Mouse (Mus musculus) ES-Bruce4 (cell line): Measurements from ENCODE around the gene Thra. TPM values are rescaled to one million over a fixed set of nuclear protein-coding genes. Genes with fewer than 3 reads are reported as not detected.

Experiments
- H3K27ac ChIP-seq: 2 replicates; pipeline ENCODE4 v1.5.1; 2012; ENCODE audit warnings: low read length, inconsistent platforms; ENCODE audit not compliant: insufficient read depth
- H3K27me3 ChIP-seq: 2 replicates; pipeline ENCODE4 v1.6.1; 2012; ENCODE audit warnings: mild to moderate bottlenecking, low read length, inconsistent platforms; ENCODE audit not compliant: control insufficient read depth, poor library complexity, insufficient read depth, severe bottlenecking
- H3K36me3 ChIP-seq: 2 replicates; pipeline ENCODE4 v1.6.1; 2012; ENCODE audit warnings: inconsistent platforms, mild to moderate bottlenecking, low read length, moderate library complexity; ENCODE audit not compliant: control insufficient read depth, poor library complexity, insufficient read depth, severe bottlenecking
- H3K4me1 ChIP-seq: one replicate; pipeline ENCODE4 v1.8.1; 2011; ENCODE audit warnings: low read length; ENCODE audit not compliant: control insufficient read depth, insufficient read depth
- H3K4me3 ChIP-seq: 2 replicates; pipeline ENCODE4 v1.5.1; 2011; ENCODE audit warnings: low read depth, mild to moderate bottlenecking, low read length
- H3K9ac ChIP-seq: 2 replicates; pipeline ENCODE4 v1.6.1; 2012; ENCODE audit warnings: low read depth, mild to moderate bottlenecking, inconsistent platforms; ENCODE audit not compliant: poor library complexity, severe bottlenecking
- H3K9me3 ChIP-seq: replicated peaks from 2 replicates; pipeline ENCODE4 v1.6.1; 2012; ENCODE audit warnings: mild to moderate bottlenecking, low read length, inconsistent platforms; ENCODE audit not compliant: control insufficient read depth, poor library complexity, insufficient read depth, severe bottlenecking
- CTCF ChIP-seq: IDR thresholded peaks from one replicate; pipeline ENCODE4 v1.8.1; 2011; ENCODE audit warnings: low read depth, low read length
- EP300 ChIP-seq: IDR thresholded peaks from 2 replicates; pipeline ENCODE4 v1.6.1; 2011; ENCODE audit warnings: low read depth, low read length; ENCODE audit not compliant: insufficient read depth
- POLR2A ChIP-seq: IDR thresholded peaks from one replicate; pipeline ENCODE4 v1.8.1; 2011; ENCODE audit warnings: low read length; ENCODE audit not compliant: insufficient read depth
- polyA plus RNA-seq: library from polyadenylated mRNA; stranded (reverse); fragments of >200 nt; gene quantifications from 2 replicates; pipeline ENCODE4 v1.2.4, GENCODE M21; 2011; ENCODE audit warnings: low read depth; ENCODE audit not compliant: missing spikeins, insufficient read depth, insufficient read length

Gene Thra
- polyA plus RNA-seq, 1 experiment: 20.7 TPM

DNA sequence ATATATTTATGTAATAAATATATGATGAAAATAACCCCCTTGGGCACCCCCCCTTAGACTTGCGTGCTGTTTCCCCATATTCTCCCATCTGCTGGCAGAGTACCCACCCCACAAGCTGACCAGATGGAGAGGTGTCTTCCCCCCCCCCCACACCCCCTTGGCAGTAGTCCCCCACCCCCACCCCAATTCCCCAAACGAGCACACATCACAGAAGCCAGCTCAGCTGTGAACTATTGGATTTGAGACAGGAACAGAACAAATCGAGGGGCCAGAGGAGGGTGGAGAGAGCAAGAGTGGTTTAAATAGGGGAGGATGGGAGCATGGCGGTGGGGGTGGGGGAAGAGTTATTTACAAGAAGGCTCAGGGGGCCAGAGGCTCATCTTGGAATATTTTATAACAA lies 27.3 kb downstream of the Thra start:
- H3K4me3 ChIP-seq: no peak overlapping the region
- no peaks in the 10 kb centered on the region for H3K9me3 ChIP-seq
- H3K4me1 ChIP-seq: peaks cover 2% of the 10 kb centered on the region
- H3K27ac ChIP-seq: no peak overlapping the region
- H3K27me3 ChIP-seq: no peaks in the 10 kb centered on the region
- no peak overlapping the region for H3K9ac ChIP-seq
- H3K36me3 ChIP-seq: peaks cover 6% of the 10 kb centered on the region; the same call in 1 of the 2 replicates
- TF ChIP-seq EP300 (no peak), CTCF (no peak), POLR2A (no peak)

DNA sequence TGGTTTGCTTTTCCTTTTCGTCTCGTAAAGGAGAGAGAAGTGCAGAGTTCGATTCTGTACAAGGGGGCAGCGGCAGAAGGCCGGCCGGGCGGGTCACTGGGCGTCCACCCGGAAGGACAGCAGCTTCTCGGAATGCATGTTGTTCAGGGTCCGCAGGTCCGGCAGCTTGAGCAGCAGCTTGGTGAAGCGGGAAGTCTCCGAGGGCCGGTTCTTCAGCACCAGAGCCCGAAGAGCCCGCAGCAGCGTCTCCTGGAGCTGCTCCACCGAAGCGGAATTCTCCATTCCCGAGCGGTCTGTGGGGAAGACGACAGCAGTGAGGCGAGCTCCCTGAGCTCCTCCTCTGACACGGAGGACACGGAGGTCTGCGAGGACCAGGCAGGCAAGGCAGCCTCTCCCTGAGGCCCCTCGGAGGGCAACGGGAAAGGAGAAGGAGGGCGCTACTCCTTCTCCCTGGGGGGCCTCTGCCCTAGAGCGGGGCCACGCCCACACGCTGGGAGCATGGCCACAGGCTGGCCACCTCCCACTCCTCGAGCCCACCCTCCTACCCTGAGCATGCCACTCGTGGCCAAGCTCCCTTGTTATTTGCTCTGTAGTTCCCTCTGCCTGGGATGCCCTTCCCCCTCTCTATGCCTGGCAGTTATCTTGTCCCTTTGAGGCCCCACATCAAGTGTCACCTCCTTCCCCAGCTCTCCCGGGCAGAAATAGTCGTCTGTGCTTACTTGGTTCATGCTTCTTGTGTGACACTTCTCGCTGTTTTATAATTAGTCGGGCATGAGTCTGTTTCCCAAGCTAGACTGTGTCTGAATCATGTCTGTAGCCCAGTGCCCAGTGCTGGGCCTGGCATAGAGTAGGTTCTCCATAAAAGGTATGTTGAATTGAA lies 27.9 kb downstream of the Thra start:
- Histone ChIP-seq H3K27me3 (no peaks in the 10 kb centered on the region), H3K4me1 (peaks cover 3% of the 10 kb centered on the region), H3K27ac (no peak overlapping the region), H3K4me3 (no peak overlapping the region), H3K36me3 (peaks cover 6% of the 10 kb centered on the region; the same call in 1 of the 2 replicates), H3K9ac (no peak overlapping the region), H3K9me3 (no peaks in the 10 kb centered on the region)
- TF ChIP-seq POLR2A (no peak), CTCF (no peak), EP300 (no peak)

DNA sequence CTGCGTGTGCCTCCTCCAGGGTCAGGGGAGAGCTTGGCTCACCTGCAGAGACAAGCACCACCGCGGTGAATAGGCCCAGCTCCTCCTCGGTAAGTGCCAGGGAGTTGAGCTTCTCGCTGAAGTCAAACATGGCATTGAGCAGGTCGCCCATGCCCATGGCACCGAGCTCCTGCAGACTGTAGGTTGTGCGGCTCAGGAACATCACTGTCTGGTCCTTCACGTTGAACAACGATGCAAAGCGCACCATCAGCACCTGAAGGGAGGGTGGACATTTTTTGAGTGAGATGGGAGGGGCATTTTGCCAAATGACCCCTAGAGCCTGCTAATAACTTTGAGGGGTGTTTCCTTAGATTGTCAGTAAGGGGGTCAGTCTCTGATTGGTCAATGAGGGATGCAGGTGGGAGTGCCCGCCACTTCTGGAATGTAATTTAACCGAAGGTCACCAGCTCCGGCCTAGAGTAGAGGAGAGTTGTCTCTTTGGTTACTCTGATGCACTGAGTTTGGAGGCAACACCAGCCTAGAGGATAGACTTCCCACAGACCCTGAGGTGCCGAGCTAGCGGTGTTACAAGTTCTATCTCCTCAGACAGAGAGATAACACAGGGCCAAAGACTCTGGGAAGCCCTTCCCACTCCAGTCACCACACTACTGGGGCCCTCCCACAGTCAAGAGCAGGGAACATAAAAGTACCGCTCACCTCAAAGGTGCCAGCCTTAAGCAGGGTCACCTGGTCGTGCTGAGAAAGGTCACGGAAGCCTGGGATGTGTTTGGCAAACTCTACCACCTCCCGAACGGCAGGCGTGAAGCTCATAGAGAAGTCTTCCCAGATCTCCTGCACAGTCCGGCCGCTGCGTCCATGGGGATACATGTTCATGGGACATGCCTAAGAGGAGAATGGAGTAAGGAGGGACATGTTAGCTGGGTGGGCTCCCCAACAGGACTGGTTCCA lies 28.8 kb downstream of the Thra start:
- peaks cover 6% of the 10 kb centered on the region; the same call in 1 of the 2 replicates for H3K36me3 ChIP-seq
- H3K4me1 ChIP-seq: peaks cover 3% of the 10 kb centered on the region
- no peaks in the 10 kb centered on the region for H3K9me3 ChIP-seq
- no peak overlapping the region for H3K4me3 ChIP-seq
- no peak overlapping the region for H3K9ac ChIP-seq
- no peak overlapping the region for H3K27ac ChIP-seq
- no peak for TF ChIP-seq EP300
- TF ChIP-seq CTCF: no peak
- no peak for TF ChIP-seq POLR2A
- no peaks in the 10 kb centered on the region for H3K27me3 ChIP-seq

DNA sequence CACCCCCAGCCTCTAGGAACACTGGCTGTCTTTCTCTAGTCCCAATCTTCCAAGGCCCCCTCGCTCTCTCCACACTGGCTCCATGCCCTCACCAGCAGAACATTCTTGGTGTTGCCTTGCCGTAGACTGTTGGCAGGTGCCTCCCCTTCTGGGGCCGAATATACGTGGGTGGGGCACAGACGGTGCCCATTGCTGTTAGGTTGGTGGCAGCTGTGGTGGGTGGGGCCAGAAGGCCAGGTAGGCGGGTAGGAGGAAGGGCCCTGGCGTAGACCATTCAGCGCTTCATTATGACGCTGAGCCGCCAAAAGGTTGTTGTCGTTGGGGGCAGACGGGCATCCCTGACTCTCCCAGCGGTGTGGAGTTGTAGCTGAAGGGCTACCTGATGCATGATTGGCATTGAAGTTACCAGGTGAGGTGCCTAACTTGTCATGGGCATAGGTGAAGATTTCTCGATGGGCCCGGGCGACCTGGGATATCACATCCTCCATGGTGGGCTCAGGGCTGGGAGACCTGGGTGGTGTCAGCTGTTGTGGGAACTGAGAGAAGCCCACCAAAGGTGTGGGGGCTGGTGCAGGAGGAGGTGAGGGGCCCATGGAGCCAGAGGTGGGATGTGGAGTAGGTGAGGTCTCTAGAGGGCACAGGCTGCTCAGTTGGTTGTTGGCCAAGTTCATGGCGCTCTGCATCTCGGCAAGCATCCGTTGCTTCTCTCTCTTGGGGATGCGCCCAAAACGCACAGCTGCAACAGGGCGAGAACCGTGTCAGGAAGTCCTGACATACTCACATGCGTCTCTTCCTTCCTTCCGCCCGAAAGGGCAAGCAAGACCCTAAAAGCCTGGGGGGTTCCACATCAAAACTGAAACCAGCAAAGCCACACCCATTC lies 29.9 kb downstream of the Thra start:
- H3K36me3 ChIP-seq: peaks cover 6% of the 10 kb centered on the region; the same call in 1 of the 2 replicates
- no peaks in the 10 kb centered on the region for H3K27me3 ChIP-seq
- H3K27ac ChIP-seq: no peak overlapping the region
- no peaks in the 10 kb centered on the region for H3K9me3 ChIP-seq
- no peak overlapping the region for H3K9ac ChIP-seq
- H3K4me1 ChIP-seq: peaks cover 3% of the 10 kb centered on the region
- H3K4me3 ChIP-seq: no peak overlapping the region
- TF ChIP-seq EP300: no peak
- TF ChIP-seq POLR2A: no peak
- TF ChIP-seq CTCF: no peak

DNA sequence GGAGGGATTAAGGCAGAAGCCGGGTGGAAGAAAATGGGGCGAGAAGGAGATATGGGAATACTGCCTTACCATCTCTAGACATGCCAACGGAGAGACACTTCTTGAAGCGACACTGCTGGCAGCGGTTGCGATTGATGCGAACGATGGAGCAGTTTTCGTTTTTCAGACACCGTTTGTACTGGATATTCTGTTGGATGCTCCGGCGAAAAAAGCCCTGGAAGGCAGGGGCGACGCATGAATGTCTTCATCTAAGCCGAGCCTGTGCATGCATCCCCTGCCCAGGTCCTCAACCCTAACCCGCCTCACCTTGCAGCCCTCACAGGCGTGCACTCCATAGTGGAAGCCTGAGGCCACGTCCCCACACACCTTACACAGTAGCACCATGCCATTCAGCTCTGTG lies 30.7 kb downstream of the Thra start:
- peaks cover 5% of the 10 kb centered on the region for H3K4me1 ChIP-seq
- no peak for TF ChIP-seq CTCF
- TF ChIP-seq POLR2A: no peak
- TF ChIP-seq EP300: no peak
- no peak overlapping the region for H3K9ac ChIP-seq
- no peaks in the 10 kb centered on the region for H3K27me3 ChIP-seq
- H3K27ac ChIP-seq: no peak overlapping the region
- no peaks in the 10 kb centered on the region for H3K9me3 ChIP-seq
- no peak overlapping the region for H3K4me3 ChIP-seq
- H3K36me3 ChIP-seq: peaks cover 6% of the 10 kb centered on the region; the same call in 1 of the 2 replicates
